Mouse (Mus musculus) forebrain, embryonic 14.5 days (tissue): ENCODE results near the gene Rassf7. TPM values are rescaled to one million over a fixed set of nuclear protein-coding genes. Genes with fewer than 3 reads are reported as not detected.

Experiments used
- ATAC-seq: fragments of 200-750 bp; cut with Nextera tagmentation; 2 replicates; pipeline ENCODE4 v1.8.0; 2017; ENCODE audit warnings: mild to moderate bottlenecking, moderate library complexity
- DNase-seq: peaks from one replicate; pipeline ENCODE4 v3.0.0-alpha.2; 2015; ENCODE audit warnings: low spot score
- H3K27ac ChIP-seq: fragments of 300-500 bp; sonication (generic); 2 replicates; pipeline ENCODE4 v1.5.1; 2014; ENCODE audit warnings: low read depth, mild to moderate bottlenecking, control low read depth, low read length, moderate library complexity
- H3K27me3 ChIP-seq: fragments of 300-500 bp; sonication (generic); replicated peaks from 2 replicates; pipeline ENCODE4 v1.6.1; 2014; ENCODE audit warnings: low read length, control low read depth, mixed read lengths; ENCODE audit not compliant: control insufficient read depth, insufficient read depth
- H3K36me3 ChIP-seq: fragments of 300-500 bp; sonication (generic); 2 replicates; pipeline ENCODE4 v1.6.1; 2014; ENCODE audit warnings: low read length, control low read depth; ENCODE audit not compliant: control insufficient read depth, insufficient read depth
- H3K4me1 ChIP-seq: fragments of 300-500 bp; sonication (generic); 2 replicates; pipeline ENCODE4 v1.6.1; 2014; ENCODE audit warnings: antibody characterized with exemption, low read length, control low read depth; ENCODE audit not compliant: control insufficient read depth, insufficient read depth
- H3K4me2 ChIP-seq: fragments of 300-500 bp; sonication (generic); 2 replicates; pipeline ENCODE4 v1.6.1; 2014; ENCODE audit warnings: mild to moderate bottlenecking, control low read depth, low read length
- H3K4me3 ChIP-seq: fragments of 300-500 bp; sonication (generic); 2 replicates; pipeline ENCODE4 v1.5.1; 2014; ENCODE audit warnings: low read depth, low read length, control low read depth
- H3K9ac ChIP-seq: fragments of 300-500 bp; sonication (generic); 2 replicates; pipeline ENCODE4 v1.6.1; 2014; ENCODE audit warnings: mild to moderate bottlenecking, low read length, control low read depth, moderate library complexity
- H3K9me3 ChIP-seq: fragments of 300-500 bp; sonication (generic); replicated peaks from 2 replicates; pipeline ENCODE4 v1.6.1; 2016; ENCODE audit warnings: low read length, control low read depth, mixed read lengths; ENCODE audit not compliant: control insufficient read depth
- WGBS: fragments of 180-500 bp; shearing (Covaris S2); extraction: QIAGEN DNeasy Blood & Tissue Kit; methylation state at CpG from one replicate; pipeline ENCODE4 v1.1.7; 2014; 5-methylcytosine and 5-hydroxymethylcytosine counted together
- polyA plus RNA-seq: library from polyadenylated mRNA; unstranded; fragments of >200 nt; fragmentation: Nextera tagmentation; extraction: Ambion mirVana; gene quantifications from 2 replicates; pipeline ENCODE4 v1.2.1, GENCODE M21; 2014

The Rassf7 gene
- polyA plus RNA-seq, 1 experiment from 2014 or later, result 23.7 TPM

DNA sequence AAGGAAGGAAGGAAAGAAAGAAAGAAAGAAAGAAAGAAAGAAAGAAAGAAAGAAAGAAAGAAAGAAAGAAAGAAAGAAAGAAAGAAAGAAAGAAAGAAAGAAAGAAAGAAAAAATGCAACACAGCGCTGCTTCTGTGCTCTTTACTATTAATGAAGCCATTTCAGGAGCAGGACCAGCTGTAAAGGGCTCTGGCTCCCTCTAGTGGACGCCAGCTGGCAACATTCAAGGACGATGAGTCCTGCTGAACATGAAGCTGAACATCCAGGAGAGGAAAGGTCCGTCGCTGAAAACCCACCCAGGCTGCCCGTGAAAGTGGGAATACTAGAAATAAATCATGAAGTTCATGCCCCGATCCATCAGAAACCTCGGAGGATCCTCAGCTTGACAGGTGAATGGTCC, 39.5 kb upstream of the Rassf7 start:
- Histone ChIP-seq H3K4me1 (peaks cover 7% of the 10 kb centered on the region), H3K9ac (no peak overlapping the region), H3K4me3 (no peak overlapping the region), H3K9me3 (no peaks in the 10 kb centered on the region), H3K27ac (no peak overlapping the region), H3K27me3 (no peaks in the 10 kb centered on the region), H3K36me3 (no peaks in the 10 kb centered on the region), H3K4me2 (no peak overlapping the region)
- ATAC-seq, result no peak
- 2% methylated on average over 8 of the region's 8 CpGs for WGBS
- peak; percentile 94 for DNase-seq

DNA sequence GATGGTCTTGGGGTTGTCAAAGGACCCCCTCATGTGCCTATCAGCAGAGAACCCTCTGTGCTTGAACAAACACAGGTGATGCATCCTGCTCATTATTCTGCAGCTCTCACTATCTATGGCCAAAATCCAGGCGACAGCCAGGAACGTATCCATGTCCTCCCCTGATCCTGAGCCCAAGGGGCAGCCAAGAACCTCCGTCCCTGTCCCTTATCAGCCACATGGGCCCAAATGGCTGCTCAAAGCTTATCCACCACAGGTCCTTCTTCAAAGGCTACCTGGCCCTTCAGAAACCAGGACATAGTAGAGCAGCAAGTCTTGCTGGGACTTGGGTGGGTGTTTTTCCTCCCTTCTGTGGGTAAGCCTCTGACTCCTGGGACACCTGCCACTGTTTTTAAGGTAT, 27.5 kb upstream of the Rassf7 start:
- ATAC-seq, result no peak

DNA sequence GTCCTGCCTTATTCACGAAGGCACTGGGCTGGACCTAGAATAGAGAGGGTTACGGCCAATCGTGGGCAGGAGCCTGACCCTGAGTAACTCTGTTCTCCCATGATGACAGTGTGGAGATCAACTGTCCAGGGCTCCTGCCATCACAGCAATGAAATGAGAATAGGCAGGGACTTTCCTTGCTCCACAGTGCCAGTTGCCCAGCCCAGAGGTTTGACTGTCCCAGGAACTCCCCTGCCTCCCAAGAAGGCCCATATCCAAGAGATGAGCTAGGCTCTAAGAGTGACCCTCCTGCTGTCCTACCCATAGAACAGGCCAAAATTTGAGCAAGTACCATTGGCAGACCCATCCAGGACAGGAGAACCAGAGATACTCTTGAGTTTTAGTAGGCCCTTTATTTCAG, 26.9 kb upstream of the Rassf7 start:
- WGBS, result 90% methylated on average over 3 of the region's 3 CpGs
- H3K36me3 ChIP-seq, result peaks cover 35% of the 10 kb centered on the region
- DNase-seq (no peak), ATAC-seq (no peak)
- no peak overlapping the region for H3K4me3 ChIP-seq
- H3K4me2 ChIP-seq, result no peak overlapping the region
- H3K9me3 ChIP-seq, result no peaks in the 10 kb centered on the region
- H3K27me3 ChIP-seq, result no peaks in the 10 kb centered on the region
- H3K9ac ChIP-seq, result no peak overlapping the region
- H3K4me1 ChIP-seq, result peaks cover 5% of the 10 kb centered on the region
- no peak overlapping the region for H3K27ac ChIP-seq

More for the DNA sequence above, 27.5 kb upstream of the Rassf7 start:
- Histone ChIP-seq H3K9me3 (no peaks in the 10 kb centered on the region), H3K9ac (no peak overlapping the region), H3K4me1 (peaks cover 5% of the 10 kb centered on the region), H3K36me3 (peaks cover 35% of the 10 kb centered on the region), H3K4me2 (no peak overlapping the region), H3K27me3 (no peaks in the 10 kb centered on the region), H3K27ac (no peak overlapping the region), H3K4me3 (no peak overlapping the region)
- no peak for DNase-seq
- 91% methylated on average over 3 of the region's 3 CpGs for WGBS

DNA sequence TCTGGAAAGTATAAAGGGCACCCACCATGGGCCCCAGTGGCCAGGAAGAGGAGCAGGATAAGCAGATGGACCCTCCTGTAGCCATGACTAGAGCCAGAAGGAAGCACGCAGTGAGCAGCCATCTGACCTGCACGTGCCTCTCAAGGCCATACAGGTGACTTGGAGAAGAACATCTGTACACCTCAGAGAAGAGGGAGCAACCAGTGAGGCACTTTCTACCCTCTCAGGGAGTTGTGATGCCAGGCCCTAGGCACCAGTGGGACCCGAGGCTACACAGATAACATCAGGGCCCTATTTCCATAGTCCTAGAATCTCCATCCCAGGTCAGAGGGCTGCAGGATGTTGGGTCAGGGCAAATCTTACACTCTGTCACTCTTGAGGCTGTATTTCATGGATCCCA, 25.4 kb upstream of the Rassf7 start:
- Histone ChIP-seq H3K4me3 (no peak overlapping the region), H3K27ac (no peak overlapping the region), H3K9ac (no peak overlapping the region), H3K36me3 (peaks cover 35% of the 10 kb centered on the region), H3K4me1 (peaks cover 5% of the 10 kb centered on the region), H3K4me2 (no peak overlapping the region), H3K27me3 (no peaks in the 10 kb centered on the region), H3K9me3 (no peaks in the 10 kb centered on the region)
- WGBS, result 91% methylated on average over 3 of the region's 3 CpGs
- ATAC-seq, result no peak
- DNase-seq, result no peak

DNA sequence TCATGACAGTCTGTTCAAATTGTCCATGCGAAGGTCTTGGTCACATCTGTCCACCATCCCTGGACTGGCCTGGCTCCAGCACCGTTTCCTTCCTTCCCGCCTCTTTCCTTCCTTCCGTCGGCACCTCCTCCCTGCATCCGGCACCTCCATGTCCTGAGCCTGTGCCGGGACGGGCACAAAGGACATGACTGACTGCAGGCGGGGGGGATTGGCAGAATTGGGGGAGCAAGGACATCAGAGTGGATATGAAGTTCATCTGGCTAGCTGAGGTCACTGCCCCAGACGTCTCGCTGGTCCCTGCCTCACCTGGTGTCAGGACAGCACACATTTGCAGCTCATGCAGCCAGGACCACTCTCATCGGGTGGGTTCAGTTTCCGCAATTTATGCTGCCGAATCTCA, 24.6 kb upstream of the Rassf7 start:
- no peak overlapping the region for H3K4me2 ChIP-seq
- 92% methylated on average over 14 of the region's 14 CpGs for WGBS
- H3K9ac ChIP-seq, result no peak overlapping the region
- ATAC-seq, result no peak
- H3K4me1 ChIP-seq, result peaks cover 5% of the 10 kb centered on the region
- no peaks in the 10 kb centered on the region for H3K27me3 ChIP-seq
- DNase-seq, result no peak
- no peak overlapping the region for H3K4me3 ChIP-seq
- H3K27ac ChIP-seq, result no peak overlapping the region
- H3K36me3 ChIP-seq, result peaks cover 35% of the 10 kb centered on the region
- no peaks in the 10 kb centered on the region for H3K9me3 ChIP-seq

DNA sequence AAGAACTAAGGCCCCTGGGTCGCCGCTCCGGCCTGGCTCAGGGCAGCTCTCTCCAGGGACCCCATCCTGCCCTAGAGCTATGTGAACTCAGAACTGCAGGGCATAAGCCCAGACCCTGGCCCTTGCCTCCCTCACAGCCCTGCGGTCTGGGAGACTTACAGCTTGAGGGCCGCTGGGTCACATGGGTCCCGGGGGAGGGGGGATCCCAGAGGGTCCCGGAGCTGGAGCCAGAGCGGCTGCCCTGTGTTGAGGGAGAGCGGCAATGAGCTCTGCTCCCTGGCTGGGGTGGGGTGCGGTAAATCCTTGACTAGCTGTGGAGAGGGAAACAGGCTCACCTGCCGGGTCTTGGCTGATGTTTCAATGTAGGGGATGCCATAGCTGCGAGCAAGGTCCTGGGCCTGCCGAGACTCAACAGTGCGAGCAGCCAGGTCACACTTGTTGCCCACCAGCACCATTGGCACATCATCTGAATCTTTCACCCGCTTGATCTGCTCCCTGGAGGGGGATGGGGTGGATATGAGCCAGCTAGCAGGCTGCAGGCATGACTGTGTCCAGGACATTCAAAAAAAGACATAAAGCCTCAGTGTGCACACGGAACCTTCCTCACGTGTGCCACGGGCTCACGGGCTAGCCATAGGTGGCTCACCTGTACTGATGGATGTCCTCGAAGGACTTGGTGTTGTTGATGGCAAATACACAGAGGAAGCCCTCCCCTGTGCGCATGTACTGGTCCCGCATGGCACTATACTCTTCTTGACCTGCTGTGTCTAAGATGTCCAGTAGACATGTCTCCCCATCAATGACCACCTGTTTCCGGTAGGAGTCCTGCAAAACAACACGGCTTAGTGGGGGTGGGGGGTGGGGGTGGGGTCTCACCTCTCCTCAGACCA, 23.6 kb upstream of the Rassf7 start:
- H3K9ac ChIP-seq, result no peak overlapping the region
- no peak overlapping the region for H3K4me3 ChIP-seq
- WGBS, result 92% methylated on average over 24 of the region's 24 CpGs

DNA sequence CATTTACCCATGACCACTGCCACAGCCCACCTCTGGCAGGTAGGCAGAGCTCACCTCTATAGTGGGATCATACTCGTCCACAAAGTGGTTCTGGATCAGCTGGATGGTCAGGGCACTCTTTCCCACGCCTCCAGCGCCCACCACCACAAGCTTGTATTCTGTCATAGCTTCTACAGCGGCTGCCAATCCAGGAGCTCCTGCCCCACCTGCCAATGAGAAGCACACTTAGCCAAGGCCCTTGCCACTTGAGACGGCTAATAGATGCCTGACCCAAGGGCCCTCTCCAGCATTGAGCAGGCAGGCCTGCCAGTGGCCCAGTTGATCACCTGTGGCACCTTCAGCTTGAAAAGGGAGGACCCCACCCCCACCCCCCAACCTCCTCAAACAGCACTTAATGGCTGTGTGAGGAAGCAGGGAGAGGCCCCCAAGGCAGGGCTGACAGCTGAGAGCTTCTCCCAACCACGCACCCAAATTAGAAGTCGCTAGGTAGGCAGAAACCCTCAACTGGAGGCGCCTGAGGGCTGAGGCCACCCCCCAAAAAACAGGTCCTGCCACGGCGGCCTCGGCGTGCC, 22.8 kb upstream of the Rassf7 start:
- DNase-seq (no peak), ATAC-seq (no peak)
- peak overlapping the region; percentile 95 for H3K9ac ChIP-seq
- H3K27me3 ChIP-seq, result no peaks in the 10 kb centered on the region
- H3K4me2 ChIP-seq, result peak overlapping the region; percentile 93
- no peaks in the 10 kb centered on the region for H3K9me3 ChIP-seq
- H3K4me1 ChIP-seq, result peaks cover 5% of the 10 kb centered on the region
- H3K4me3 ChIP-seq, result peak overlapping the region; percentile 84
- H3K27ac ChIP-seq, result peak overlapping the region; percentile 68; the same call in 1 of the 2 replicates
- WGBS, result 26% methylated on average over 12 of the region's 12 CpGs
- H3K36me3 ChIP-seq, result peaks cover 35% of the 10 kb centered on the region

More for the DNA sequence above, 23.6 kb upstream of the Rassf7 start:
- peak overlapping the region; percentile 93; the same call in 1 of the 2 replicates for H3K4me2 ChIP-seq
- DNase-seq (no peak), ATAC-seq (no peak)
- peaks cover 35% of the 10 kb centered on the region for H3K36me3 ChIP-seq
- H3K27ac ChIP-seq, result no peak overlapping the region
- no peaks in the 10 kb centered on the region for H3K27me3 ChIP-seq
- H3K9me3 ChIP-seq, result no peaks in the 10 kb centered on the region
- H3K4me1 ChIP-seq, result peaks cover 5% of the 10 kb centered on the region

DNA sequence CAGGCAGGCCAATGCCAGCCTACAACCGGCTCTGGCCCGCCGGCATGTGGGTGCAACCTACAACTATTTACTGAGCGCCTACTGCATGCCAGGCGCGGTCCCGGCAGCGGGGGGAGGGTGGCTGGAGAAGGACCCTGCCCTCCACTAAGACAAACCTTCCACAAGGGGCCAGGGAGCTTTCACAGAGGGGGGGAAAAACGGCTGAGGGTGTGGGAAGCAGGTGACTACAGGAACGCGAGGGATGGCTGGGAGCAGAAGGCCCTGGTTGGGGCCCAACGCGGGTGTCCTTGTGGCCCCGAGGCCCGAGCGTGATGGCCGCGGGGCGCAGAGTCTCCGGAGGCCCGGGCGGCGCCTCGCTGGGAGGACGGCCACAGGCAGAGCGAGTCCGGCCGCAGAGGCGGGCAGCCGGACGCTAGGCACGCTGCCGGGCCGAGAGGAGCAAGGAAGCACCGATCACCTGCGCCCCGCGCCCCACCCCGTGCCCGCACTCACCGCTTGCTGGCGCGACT, 22.3 kb upstream of the Rassf7 start:
- H3K9me3 ChIP-seq, result no peaks in the 10 kb centered on the region
- WGBS, result 2% methylated on average over 35 of the region's 43 CpGs
- H3K9ac ChIP-seq, result peak overlapping the region; percentile 95
- peak overlapping the region; percentile 68 for H3K27ac ChIP-seq
- ATAC-seq, result peak; percentile 10
- peak overlapping the region; percentile 93 for H3K4me2 ChIP-seq
- H3K36me3 ChIP-seq, result peaks cover 35% of the 10 kb centered on the region
- H3K4me1 ChIP-seq, result peaks cover 5% of the 10 kb centered on the region
- H3K27me3 ChIP-seq, result no peaks in the 10 kb centered on the region
- H3K4me3 ChIP-seq, result peak overlapping the region; percentile 84
- no peak for DNase-seq

DNA sequence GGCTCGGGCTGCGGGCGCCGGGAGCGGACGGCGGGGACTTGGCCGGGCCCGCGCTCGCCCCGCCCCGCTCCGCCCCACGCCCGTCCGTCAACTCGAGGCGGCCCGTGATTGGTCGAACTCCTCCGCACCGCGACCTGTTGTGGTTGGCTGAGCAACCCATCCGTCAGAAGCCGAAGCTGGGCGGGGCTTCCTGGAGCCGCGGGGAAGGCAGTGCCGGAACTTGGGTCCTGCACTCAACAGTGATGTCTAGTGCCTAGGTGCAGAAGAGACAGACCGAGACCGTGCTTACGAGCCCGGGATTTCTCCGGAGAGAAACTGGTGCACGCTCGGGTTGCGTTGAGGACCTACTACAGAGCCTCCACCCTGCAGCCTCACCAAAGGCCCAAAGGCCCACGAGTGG, 21.7 kb upstream of the Rassf7 start, which contains the start of the genes Hras and Lrrc56:
Gene Hras, minus strand, starts transcription at position 58 of the 400 bp plus-strand sequence.
Gene Lrrc56, plus strand, starts transcription at position 210 of the 400 bp plus-strand sequence.
- DNase-seq (peak; percentile 98), ATAC-seq (peak; percentile 95)
- no peaks in the 10 kb centered on the region for H3K27me3 ChIP-seq
- H3K9me3 ChIP-seq, result no peaks in the 10 kb centered on the region
- peak within 1 kb of the TSS; percentile 84 for H3K4me3 ChIP-seq
- H3K9ac ChIP-seq, result peak within 1 kb of the TSS; percentile 95
- H3K36me3 ChIP-seq, result peaks cover 32% of the 10 kb centered on the region
- WGBS, result under 1% methylated on average over 34 of the region's 39 CpGs
- H3K4me2 ChIP-seq, result peak within 1 kb of the TSS; percentile 98
- peaks cover 5% of the 10 kb centered on the region for H3K4me1 ChIP-seq
- H3K27ac ChIP-seq, result peak within 1 kb of the TSS; percentile 71
